Mouse (Mus musculus) cortical plate, adult 2 months (tissue): ENCODE measurements around the gene Onecut3.

ENCODE experiments used
- CTCF ChIP-seq: fragments of 200-500 bp; IDR thresholded peaks from 2 replicates; pipeline ENCODE4 v1.5.1; 2011; ENCODE audit warnings: mild to moderate bottlenecking, control low read depth, low read length; ENCODE audit not compliant: insufficient read depth; ENCODE audit errors: extremely low read depth
- POLR2A ChIP-seq: fragments of 200-500 bp; IDR thresholded peaks from 2 replicates; pipeline ENCODE4 v1.6.1; 2011; ENCODE audit warnings: mild to moderate bottlenecking, low read length, control low read depth; ENCODE audit not compliant: insufficient read depth; ENCODE audit errors: extremely low read depth

DNA sequence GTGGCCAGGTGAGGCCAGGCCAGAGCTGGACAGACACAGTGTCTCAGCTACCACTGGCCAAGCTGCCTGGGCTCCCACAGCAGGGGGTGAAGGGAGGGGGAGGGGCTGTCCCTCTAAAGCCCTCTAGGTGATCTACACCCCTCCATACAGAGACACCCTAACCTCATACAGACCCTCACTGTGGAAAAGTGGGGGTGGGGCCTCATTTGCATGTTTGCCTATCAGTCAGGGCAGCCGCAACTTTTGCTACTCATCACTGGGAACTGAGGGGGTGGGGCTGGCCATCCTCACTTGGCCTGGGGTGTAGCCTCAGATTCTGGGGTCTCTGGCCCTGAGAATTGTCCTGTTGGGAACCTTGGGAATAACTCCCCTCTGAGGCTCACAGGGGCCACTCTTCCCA lies 49.6 kb upstream of the Onecut3 start:
- TF ChIP-seq CTCF = no peak
- TF ChIP-seq POLR2A = no peak
